Mouse (Mus musculus) E14TG2a.4 (cell line): ENCODE results near the gene Epb41l5.

Source experiments
- H3K27me3 ChIP-seq: 2 replicates; pipeline ENCODE4 v1.6.1; 2014; ENCODE audit warnings: low read length, control low read depth; ENCODE audit not compliant: insufficient read depth
- H3K36me3 ChIP-seq: 2 replicates; pipeline ENCODE4 v1.6.1; 2014; ENCODE audit warnings: low read length, control low read depth; ENCODE audit not compliant: insufficient read depth
- H3K4me1 ChIP-seq: replicated peaks from 2 replicates; pipeline ENCODE4 v1.6.1; 2014; ENCODE audit warnings: low read depth, low read length, control low read depth
- H3K4me3 ChIP-seq: replicated peaks from 2 replicates; pipeline ENCODE4 v1.5.1; 2014; ENCODE audit warnings: mild to moderate bottlenecking, low read length
- H3K9me3 ChIP-seq: 2 replicates; pipeline ENCODE4 v1.6.1; 2014; ENCODE audit warnings: low read length, control low read depth
- CTCF ChIP-seq: conservative IDR thresholded peaks from 2 replicates; pipeline ENCODE4 v1.5.1; 2014; ENCODE audit warnings: low read length
- NANOG ChIP-seq: IDR thresholded peaks from 2 replicates; pipeline ENCODE4 v1.6.1; 2014; ENCODE audit warnings: borderline replicate concordance, low read length, mixed read lengths
- POU5F1 ChIP-seq: IDR thresholded peaks from 2 replicates; pipeline ENCODE4 v1.6.1; 2014; ENCODE audit warnings: low read length, borderline replicate concordance

The Epb41l5 gene

GRCm38 (mm10) chr1:119624444-119624843 is 24.4 kb downstream of the Epb41l5 start:
- H3K27me3 ChIP-seq: no peaks in the 10 kb centered on the region
- TF ChIP-seq CTCF (no peak), POU5F1 (no peak), NANOG (no peak)
- H3K9me3 ChIP-seq: no peaks in the 10 kb centered on the region
- H3K4me1 ChIP-seq: peaks cover 3% of the 10 kb centered on the region; the same call in 1 of the 2 replicates
- no peak overlapping the region for H3K4me3 ChIP-seq
- H3K36me3 ChIP-seq: peaks cover 35% of the 10 kb centered on the region

- H3K4me3 ChIP-seq: no peak overlapping the region
- no peaks in the 10 kb centered on the region for H3K27me3 ChIP-seq
- peaks cover 39% of the 10 kb centered on the region for H3K36me3 ChIP-seq
- TF ChIP-seq CTCF (no peak), NANOG (no peak), POU5F1 (no peak)
- H3K9me3 ChIP-seq: no peaks in the 10 kb centered on the region
- no peaks in the 10 kb centered on the region for H3K4me1 ChIP-seq
These were observed 43.4 kb downstream of the Epb41l5 start for GRCm38 (mm10) chr1:119605396-119605795.

GRCm38 (mm10) chr1:119602448-119602847 is 46.4 kb downstream of the Epb41l5 start:
- Histone ChIP-seq H3K36me3 (peaks cover 35% of the 10 kb centered on the region), H3K27me3 (no peaks in the 10 kb centered on the region), H3K4me1 (no peaks in the 10 kb centered on the region), H3K4me3 (no peak overlapping the region), H3K9me3 (no peaks in the 10 kb centered on the region)
- TF ChIP-seq CTCF (no peak), POU5F1 (no peak), NANOG (no peak)

GRCm38 (mm10) chr1:119598855-119599254 is 49.9 kb downstream of the Epb41l5 start:
- Histone ChIP-seq H3K4me1 (no peaks in the 10 kb centered on the region), H3K27me3 (no peaks in the 10 kb centered on the region), H3K4me3 (no peak overlapping the region), H3K9me3 (no peaks in the 10 kb centered on the region), H3K36me3 (peaks cover 31% of the 10 kb centered on the region)
- TF ChIP-seq NANOG (no peak), POU5F1 (no peak), CTCF (no peak)

GRCm38 (mm10) chr1:119596954-119597480 is 51.8 kb downstream of the Epb41l5 start:
- Histone ChIP-seq H3K36me3 (peaks cover 28% of the 10 kb centered on the region), H3K9me3 (no peaks in the 10 kb centered on the region), H3K27me3 (no peaks in the 10 kb centered on the region), H3K4me1 (no peaks in the 10 kb centered on the region), H3K4me3 (no peak overlapping the region)
- no peak for TF ChIP-seq POU5F1
- TF ChIP-seq CTCF: no peak
- TF ChIP-seq NANOG: no peak

- Histone ChIP-seq H3K9me3 (no peaks in the 10 kb centered on the region), H3K4me1 (0 out of 2 replicates have a peak, but pooled peaks cover 3% of the 10 kb centered on the region), H3K36me3 (peaks cover 2% of the 10 kb centered on the region), H3K27me3 (no peaks in the 10 kb centered on the region), H3K4me3 (no peak overlapping the region)
- TF ChIP-seq CTCF: no peak
- TF ChIP-seq NANOG: no peak
These were observed 58.8 kb downstream of the Epb41l5 start for GRCm38 (mm10) chr1:119590041-119590440.

- Histone ChIP-seq H3K9me3 (peaks cover 28% of the 10 kb centered on the region), H3K4me3 (no peak overlapping the region), H3K4me1 (0 out of 2 replicates have a peak, but pooled peaks cover 3% of the 10 kb centered on the region), H3K27me3 (no peaks in the 10 kb centered on the region), H3K36me3 (peaks cover 43% of the 10 kb centered on the region)
- TF ChIP-seq CTCF (no peak), POU5F1 (no peak), NANOG (no peak)
These were observed 63.8 kb downstream of the Epb41l5 start for GRCm38 (mm10) chr1:119584974-119585373.

- peaks cover 10% of the 10 kb centered on the region for H3K4me1 ChIP-seq
- TF ChIP-seq NANOG (no peak), POU5F1 (no peak), CTCF (no peak)
- H3K4me3 ChIP-seq: no peak overlapping the region
- H3K36me3 ChIP-seq: peaks cover 35% of the 10 kb centered on the region
- no peaks in the 10 kb centered on the region for H3K27me3 ChIP-seq
- H3K9me3 ChIP-seq: no peaks in the 10 kb centered on the region
These were observed 78.7 kb downstream of the Epb41l5 start for GRCm38 (mm10) chr1:119570134-119570533.

- peaks cover 35% of the 10 kb centered on the region for H3K36me3 ChIP-seq
- TF ChIP-seq POU5F1 (no peak), NANOG (no peak), CTCF (no peak)
- no peak overlapping the region for H3K4me3 ChIP-seq
- H3K9me3 ChIP-seq: no peaks in the 10 kb centered on the region
- no peaks in the 10 kb centered on the region for H3K27me3 ChIP-seq
- H3K4me1 ChIP-seq: peaks cover 10% of the 10 kb centered on the region
These were observed 83.3 kb downstream of the Epb41l5 start for GRCm38 (mm10) chr1:119565531-119565930.
